Mouse (Mus musculus) MEL-GATA-1-ER (cell line): ENCODE data around the gene Olfr1032.
"Not testable (repeated sequence)": the region's sequence is repeated elsewhere in the genome, so short reads cannot be mapped to it uniquely, and the experiment has no call there.

ENCODE experiments used
- DNase-seq: peaks from one replicate; pipeline ENCODE4 v3.0.0-alpha.2; 2012; ENCODE audit warnings: low read depth; ENCODE audit errors: extremely low read depth

Gene Olfr1032

DNA sequence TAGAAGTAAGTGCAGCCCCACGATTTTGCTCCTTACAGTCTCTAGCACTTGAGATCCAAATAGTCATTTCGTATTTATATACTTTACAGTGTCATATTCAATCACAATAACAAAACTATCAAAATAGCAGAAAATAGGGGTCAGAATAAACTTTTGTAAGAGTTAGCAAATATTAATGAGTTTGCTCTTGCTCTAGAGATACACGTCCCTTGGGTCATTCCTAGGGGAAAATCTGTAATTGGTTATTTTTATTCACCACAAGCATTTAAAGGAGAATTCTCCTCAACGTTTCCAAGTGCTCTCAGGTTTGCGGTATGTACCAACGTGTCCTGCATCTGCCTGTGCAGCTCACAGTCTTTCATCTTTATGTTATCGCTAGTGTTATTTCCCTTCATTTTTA is at the start of gene Olfr1032:
Olfr1032 (plus strand) TSS at position 301 of the 400 bp plus-strand sequence.
- no peak for DNase-seq

DNA sequence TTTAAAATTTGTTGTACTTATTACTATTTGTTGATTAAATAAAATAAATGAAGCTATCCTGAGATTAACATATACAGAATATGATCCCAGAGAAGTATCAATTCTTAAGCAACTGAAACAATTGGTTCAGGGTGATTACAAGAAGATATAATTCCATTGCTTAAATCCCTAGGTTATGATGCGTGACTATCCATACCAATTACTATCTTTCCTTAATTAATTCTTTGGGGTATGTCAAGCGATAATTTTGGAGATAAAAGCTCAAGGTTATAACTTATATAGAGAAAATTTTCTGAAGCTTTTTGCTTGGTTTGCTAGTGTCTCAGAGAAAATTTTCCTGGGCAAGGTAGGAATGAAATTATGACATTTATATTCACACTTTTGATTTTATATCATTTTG is 31.7 kb upstream of the Olfr1032 start, which contains the start of gene Olfr1029:
Olfr1029 (plus strand) TSS at position 301 of the 400 bp plus-strand sequence.
- DNase-seq = no peak

DNA sequence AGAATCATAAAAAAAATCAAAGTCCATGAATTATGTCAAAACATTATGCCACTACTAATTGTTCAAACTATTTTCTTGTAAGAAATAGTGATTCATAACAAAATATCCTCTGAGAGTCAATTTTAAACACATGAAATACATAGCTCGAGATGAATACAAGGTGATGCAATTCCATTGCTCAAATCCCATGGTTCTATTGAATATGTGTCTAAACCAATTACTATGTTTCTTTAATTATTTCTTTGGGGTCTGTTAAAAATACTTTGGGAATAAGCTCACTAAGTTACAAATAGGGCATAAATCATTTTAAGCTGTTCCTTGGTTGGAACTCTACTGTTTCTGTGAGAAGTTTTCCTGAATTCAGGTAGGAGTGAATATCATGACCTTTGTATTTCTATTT is 26.4 kb upstream of the Olfr1032 start, which contains the start of gene Olfr1030:
Olfr1030 (plus strand) TSS at position 301 of the 400 bp plus-strand sequence.
- no peak for DNase-seq

DNA sequence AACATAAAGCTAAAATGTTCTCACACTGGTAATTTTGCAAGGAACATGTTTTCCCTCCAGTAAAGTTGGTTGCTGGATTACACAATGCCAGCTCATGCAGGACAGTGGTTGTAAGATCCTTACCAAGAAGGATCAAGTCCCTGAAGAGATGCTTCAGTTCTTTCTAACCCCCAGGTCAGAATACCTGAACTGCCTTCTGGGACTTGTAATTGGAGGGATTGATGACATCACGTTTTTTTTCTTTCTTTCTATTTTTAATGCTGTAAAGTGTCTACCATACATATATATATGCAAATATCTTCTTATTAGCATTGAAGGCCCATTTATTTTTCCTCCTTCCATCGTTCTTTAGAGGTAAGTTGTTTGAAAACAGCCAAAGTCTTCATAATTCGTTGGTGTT is 15.3 kb upstream of the Olfr1032 start, which contains the start of gene Olfr1031:
Olfr1031 (plus strand) TSS at position 301 of the 400 bp plus-strand sequence.
- DNase-seq = no peak

DNA sequence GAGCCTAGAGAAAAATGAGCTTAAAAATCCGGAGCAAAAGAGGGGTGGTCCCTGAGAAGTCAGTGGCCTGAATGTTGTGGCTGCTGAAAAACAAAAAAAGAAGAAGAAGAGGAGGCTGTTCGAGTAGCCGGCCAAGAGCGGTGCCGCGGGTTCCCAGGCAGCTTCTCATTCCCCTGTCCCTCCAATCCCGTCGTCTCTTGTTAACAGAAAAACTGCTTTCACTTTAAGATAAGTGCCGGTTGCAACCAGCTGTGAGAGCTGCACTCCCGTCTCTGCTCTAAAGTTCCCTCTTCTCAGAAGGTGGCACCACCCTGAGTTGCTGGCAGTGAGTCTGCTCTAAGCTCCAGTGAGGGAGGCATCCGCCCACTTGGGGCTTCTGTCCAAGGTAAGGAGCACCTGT is 15.1 kb downstream of the Olfr1032 start, which contains the start of gene Olfr1033:
Olfr1033 (plus strand) TSS at position 228 of the 400 bp plus-strand sequence.
- not testable (repeated sequence) for DNase-seq

DNA sequence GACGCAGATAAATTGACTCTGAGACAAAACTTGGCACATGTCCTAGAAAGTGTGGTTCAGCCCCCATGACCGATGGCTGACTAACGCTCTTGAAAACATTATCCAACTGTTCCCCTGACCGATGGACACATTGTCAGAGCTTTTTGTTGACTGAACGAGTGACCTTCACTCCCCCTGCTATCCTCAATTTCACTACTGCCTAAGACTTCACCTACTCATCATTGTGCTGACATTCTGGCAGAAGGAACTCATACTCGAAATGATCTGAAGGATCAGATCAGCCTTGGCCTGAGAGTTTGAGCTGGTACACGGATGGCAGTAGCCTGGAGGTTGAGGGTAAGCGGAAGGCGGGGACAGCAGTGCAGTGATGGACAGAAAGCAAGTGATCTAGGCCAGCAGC is 16.2 kb downstream of the Olfr1032 start:
- not testable (repeated sequence) for DNase-seq

DNA sequence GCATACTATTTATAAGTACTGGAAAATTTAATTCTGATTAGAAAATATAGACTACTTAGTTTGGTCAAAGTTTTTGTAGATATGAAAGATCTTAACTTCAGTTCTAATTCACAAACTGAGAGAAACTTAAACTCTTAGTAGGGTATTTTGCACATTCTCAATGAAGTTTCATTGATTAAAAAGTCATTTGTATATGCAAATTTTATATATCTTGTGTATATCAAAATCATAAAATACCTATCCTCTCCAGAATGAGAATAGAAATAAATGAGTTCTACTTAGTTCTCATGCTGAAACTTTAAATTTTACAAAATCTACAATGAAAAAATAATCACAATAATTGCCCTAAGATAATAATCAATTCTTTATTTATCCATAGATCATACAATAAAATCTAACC is 40.2 kb downstream of the Olfr1032 start, which contains the start of gene Olfr1034:
Olfr1034 (plus strand) TSS at position 301 of the 400 bp plus-strand sequence.
- DNase-seq = no peak

DNA sequence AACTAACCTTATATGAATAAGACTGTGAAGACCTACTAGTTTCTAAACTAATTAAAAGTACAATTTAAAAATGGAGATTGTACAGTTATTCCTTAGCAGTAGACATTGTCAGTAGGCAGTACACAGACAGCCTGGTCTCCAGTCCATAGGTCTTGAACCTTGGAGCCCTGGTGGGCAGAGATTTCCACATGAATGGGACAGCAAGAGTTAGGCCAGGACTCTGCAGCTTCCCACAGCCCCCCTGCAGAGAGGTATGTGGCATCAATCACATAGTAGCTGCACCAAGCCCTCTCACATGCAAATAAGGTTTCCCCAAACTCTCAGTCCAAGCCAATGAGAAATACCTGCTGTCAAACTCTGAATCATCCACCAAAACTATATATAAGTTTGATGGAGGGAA is 45.4 kb downstream of the Olfr1032 start:
- not testable (repeated sequence) for DNase-seq
